Mouse (Mus musculus): Measurements from ENCODE around the gene Fam72a. TPM values are rescaled to one million over a fixed set of nuclear protein-coding genes. Genes with fewer than 3 reads are reported as not detected.
A peak's percentile ranks its signal among the peaks of the same experiment; 100 is the strongest.

Gene Fam72a
- 0.08 and 0.14 TPM in 2 replicates for polyA plus RNA-seq (2012; rRNA removed)

GRCm38 (mm10) chr1:131527281-131528080 lies at the start of gene Fam72a, which contains the start of gene Srgap2:
Fam72a (plus strand) TSS chr1:131527903.
Srgap2 (minus strand) TSS chr1:131527352.
- Histone ChIP-seq H3K36me3 (ENCODE audit: control insufficient read depth, insufficient read depth, low read length) (no peaks in the 10 kb centered on the region), H3K27me3 (ENCODE audit: control insufficient read depth, insufficient read depth, low read length) (no peaks in the 10 kb centered on the region), H3K4me3 (ENCODE audit: low read depth, low read length) (peak within 1 kb of the TSS; percentile 94), H3K27ac (ENCODE audit: insufficient read depth, low read depth, low read length) (peak within 1 kb of the TSS; percentile 70), H3K4me1 (ENCODE audit: control insufficient read depth, insufficient read depth, insufficient read length, low read length) (peaks cover 2% of the 10 kb centered on the region)
- whole genome bisulfite sequencing, result under 1% methylated on average over 44 of the region's 44 CpGs
- TF ChIP-seq POLR2A (IDR thresholded peaks at IDR 0.05; ENCODE audit: low read depth, low read length) (peak; percentile 77; the same call in 1 of the 2 replicates), CTCF (IDR thresholded peaks at IDR 0.05; ENCODE audit: extremely low read depth, insufficient read length, insufficient replicate concordance, low read depth, low read length) (no peak)

- TF ChIP-seq CTCF (IDR thresholded peaks at IDR 0.05; ENCODE audit: extremely low read depth, insufficient read length, insufficient replicate concordance, low read depth, low read length) (no peak), POLR2A (IDR thresholded peaks at IDR 0.05; ENCODE audit: low read depth, low read length) (no peak)
- Histone ChIP-seq H3K36me3 (ENCODE audit: control insufficient read depth, insufficient read depth, low read length) (no peaks in the 10 kb centered on the region), H3K27me3 (ENCODE audit: control insufficient read depth, insufficient read depth, low read length) (no peaks in the 10 kb centered on the region), H3K27ac (ENCODE audit: insufficient read depth, low read depth, low read length) (no peak overlapping the region), H3K4me3 (ENCODE audit: low read depth, low read length) (no peak overlapping the region), H3K4me1 (ENCODE audit: control insufficient read depth, insufficient read depth, insufficient read length, low read length) (no peaks in the 10 kb centered on the region)
- 54% methylated on average over 2 of the region's 2 CpGs for WGBS
These were observed 48.9 kb upstream of the Fam72a start for GRCm38 (mm10) chr1:131478770-131479305.

GRCm38 (mm10) chr1:131481391-131481790 lies 46.3 kb upstream of the Fam72a start:
- Histone ChIP-seq H3K4me1 (ENCODE audit: control insufficient read depth, insufficient read depth, insufficient read length, low read length) (no peaks in the 10 kb centered on the region), H3K27ac (ENCODE audit: insufficient read depth, low read depth, low read length) (no peak overlapping the region), H3K36me3 (ENCODE audit: control insufficient read depth, insufficient read depth, low read length) (no peaks in the 10 kb centered on the region), H3K27me3 (ENCODE audit: control insufficient read depth, insufficient read depth, low read length) (no peaks in the 10 kb centered on the region), H3K4me3 (ENCODE audit: low read depth, low read length) (no peak overlapping the region)
- TF ChIP-seq CTCF (IDR thresholded peaks at IDR 0.05; ENCODE audit: extremely low read depth, insufficient read length, insufficient replicate concordance, low read depth, low read length), result no peak
- TF ChIP-seq POLR2A (IDR thresholded peaks at IDR 0.05; ENCODE audit: low read depth, low read length), result no peak

DNA sequence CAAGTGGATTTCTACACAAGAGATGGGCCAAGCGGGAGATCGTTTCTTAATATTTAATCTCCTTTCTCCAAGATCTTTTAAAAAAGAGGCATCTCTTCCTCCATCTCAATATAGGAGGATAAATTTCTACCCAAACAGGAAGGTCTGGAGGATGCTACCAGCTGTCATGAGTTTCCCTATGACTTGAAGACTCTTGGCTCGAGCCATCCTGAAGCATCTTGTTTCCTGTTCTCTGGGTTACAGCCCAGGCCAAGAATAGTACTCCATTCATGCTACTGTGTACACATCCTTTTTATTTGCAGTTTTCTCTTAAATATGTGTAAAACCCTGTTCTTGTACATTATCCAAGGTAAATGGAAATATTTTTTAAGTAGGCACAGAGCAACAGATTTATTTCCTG lies 45.5 kb upstream of the Fam72a start:
- H3K36me3 ChIP-seq (ENCODE audit: control insufficient read depth, insufficient read depth, low read length), result no peaks in the 10 kb centered on the region
- no peak overlapping the region for H3K27ac ChIP-seq (ENCODE audit: insufficient read depth, low read depth, low read length)
- H3K4me3 ChIP-seq (ENCODE audit: low read depth, low read length), result no peak overlapping the region
- TF ChIP-seq CTCF (IDR thresholded peaks at IDR 0.05; ENCODE audit: extremely low read depth, insufficient read length, insufficient replicate concordance, low read depth, low read length), result no peak
- TF ChIP-seq POLR2A (IDR thresholded peaks at IDR 0.05; ENCODE audit: low read depth, low read length), result no peak
- 85% methylated on average over 3 of the region's 3 CpGs for WGBS
- H3K27me3 ChIP-seq (ENCODE audit: control insufficient read depth, insufficient read depth, low read length), result no peaks in the 10 kb centered on the region
- H3K4me1 ChIP-seq (ENCODE audit: control insufficient read depth, insufficient read depth, insufficient read length, low read length), result no peaks in the 10 kb centered on the region

- Histone ChIP-seq H3K36me3 (ENCODE audit: control insufficient read depth, insufficient read depth, low read length) (no peaks in the 10 kb centered on the region), H3K4me3 (ENCODE audit: low read depth, low read length) (no peak overlapping the region), H3K27me3 (ENCODE audit: control insufficient read depth, insufficient read depth, low read length) (no peaks in the 10 kb centered on the region), H3K27ac (ENCODE audit: insufficient read depth, low read depth, low read length) (no peak overlapping the region), H3K4me1 (ENCODE audit: control insufficient read depth, insufficient read depth, insufficient read length, low read length) (no peaks in the 10 kb centered on the region)
- 83% methylated on average over 5 of the region's 5 CpGs for WGBS
- no peak for TF ChIP-seq CTCF (IDR thresholded peaks at IDR 0.05; ENCODE audit: extremely low read depth, insufficient read length, insufficient replicate concordance, low read depth, low read length)
- no peak for TF ChIP-seq POLR2A (IDR thresholded peaks at IDR 0.05; ENCODE audit: low read depth, low read length)
These were observed 41.4 kb upstream of the Fam72a start for GRCm38 (mm10) chr1:131486094-131486850.

GRCm38 (mm10) chr1:131489312-131489711 lies 38.4 kb upstream of the Fam72a start:
- H3K4me3 ChIP-seq (ENCODE audit: low read depth, low read length), result no peak overlapping the region
- no peaks in the 10 kb centered on the region for H3K27me3 ChIP-seq (ENCODE audit: control insufficient read depth, insufficient read depth, low read length)
- H3K36me3 ChIP-seq (ENCODE audit: control insufficient read depth, insufficient read depth, low read length), result no peaks in the 10 kb centered on the region
- no peak overlapping the region for H3K27ac ChIP-seq (ENCODE audit: insufficient read depth, low read depth, low read length)
- TF ChIP-seq POLR2A (IDR thresholded peaks at IDR 0.05; ENCODE audit: low read depth, low read length) (no peak), CTCF (IDR thresholded peaks at IDR 0.05; ENCODE audit: extremely low read depth, insufficient read length, insufficient replicate concordance, low read depth, low read length) (no peak)
- 54% methylated on average over 3 of the region's 3 CpGs for WGBS
- no peaks in the 10 kb centered on the region for H3K4me1 ChIP-seq (ENCODE audit: control insufficient read depth, insufficient read depth, insufficient read length, low read length)

- no peaks in the 10 kb centered on the region for H3K27me3 ChIP-seq (ENCODE audit: control insufficient read depth, insufficient read depth, low read length)
- WGBS, result 78% methylated on average over 4 of the region's 4 CpGs
- no peaks in the 10 kb centered on the region for H3K4me1 ChIP-seq (ENCODE audit: control insufficient read depth, insufficient read depth, insufficient read length, low read length)
- H3K36me3 ChIP-seq (ENCODE audit: control insufficient read depth, insufficient read depth, low read length), result no peaks in the 10 kb centered on the region
- no peak overlapping the region for H3K4me3 ChIP-seq (ENCODE audit: low read depth, low read length)
- no peak overlapping the region for H3K27ac ChIP-seq (ENCODE audit: insufficient read depth, low read depth, low read length)
- TF ChIP-seq POLR2A (IDR thresholded peaks at IDR 0.05; ENCODE audit: low read depth, low read length), result no peak
- TF ChIP-seq CTCF (IDR thresholded peaks at IDR 0.05; ENCODE audit: extremely low read depth, insufficient read length, insufficient replicate concordance, low read depth, low read length), result no peak
These were observed 36.1 kb upstream of the Fam72a start for GRCm38 (mm10) chr1:131491579-131491978.

Measured in small intestine, adult 2 months (tissue).